Mouse (Mus musculus): Measurements from ENCODE around the gene Msantd1. TPM values are rescaled to one million over a fixed set of nuclear protein-coding genes. Genes with fewer than 3 reads are reported as not detected.
A peak's percentile ranks its signal among the peaks of the same experiment; 100 is the strongest.

Gene Msantd1
- polyA plus RNA-seq, 1 experiment from 2014 or later, result 2.3 TPM

DNA sequence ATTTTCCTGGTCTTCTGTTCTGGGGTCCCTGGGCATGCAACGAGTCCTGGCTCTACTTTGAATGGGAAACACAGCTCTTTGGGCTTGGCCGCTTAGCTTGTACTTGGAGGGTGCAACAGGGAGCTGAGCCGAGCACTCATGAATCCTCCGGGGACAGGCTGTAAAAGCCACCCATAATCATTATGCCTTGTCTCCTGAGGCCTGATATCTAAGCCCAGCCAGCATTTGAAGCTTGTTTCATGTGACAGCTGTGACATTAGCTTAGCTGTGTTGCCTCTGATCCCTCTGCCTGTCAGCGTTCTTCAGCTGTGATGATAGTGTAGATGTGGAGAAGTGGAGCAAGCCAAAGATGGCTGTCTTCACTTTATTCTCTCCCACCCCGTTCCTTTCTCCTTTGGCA is 46.7 kb downstream of the Msantd1 start:
- Histone ChIP-seq H3K4me3 (no peak overlapping the region), H3K4me2 (no peak overlapping the region), H3K27ac (replicated peaks) (peak overlapping the region; percentile 67), H3K9me3 (peaks cover 4% of the 10 kb centered on the region; the same call in 1 of the 2 replicates), H3K4me1 (replicated peaks) (peaks cover 71% of the 10 kb centered on the region), H3K9ac (no peak overlapping the region), H3K36me3 (peaks cover 13% of the 10 kb centered on the region), H3K27me3 (no peaks in the 10 kb centered on the region)
- WGBS, result 64% methylated on average over 6 of the region's 6 CpGs
- ATAC-seq (ENCODE audit: low read depth), result no peak

DNA sequence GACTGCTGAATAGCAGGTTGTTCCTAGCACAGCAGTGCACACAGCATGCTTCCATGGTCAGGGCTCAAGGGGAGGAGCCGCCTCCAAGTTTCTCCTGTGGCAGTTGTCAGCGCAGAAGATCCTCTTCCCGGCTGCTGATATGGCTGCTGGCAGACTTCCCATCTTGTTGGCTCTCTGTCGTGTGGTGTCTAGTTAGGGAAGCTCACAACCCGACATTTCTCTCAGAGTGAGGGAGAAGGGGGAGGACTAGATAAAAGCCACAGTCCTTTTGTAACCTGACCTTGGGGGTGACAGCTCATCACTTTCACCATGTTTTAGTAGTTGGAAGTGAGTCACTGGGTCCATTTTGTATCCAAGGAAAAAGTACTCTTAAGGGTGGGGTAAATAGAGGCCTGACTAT is 47.8 kb downstream of the Msantd1 start:
- Histone ChIP-seq H3K27me3 (no peaks in the 10 kb centered on the region), H3K4me3 (no peak overlapping the region), H3K4me2 (no peak overlapping the region), H3K4me1 (replicated peaks) (peaks cover 64% of the 10 kb centered on the region), H3K9me3 (peaks cover 4% of the 10 kb centered on the region; the same call in 1 of the 2 replicates), H3K9ac (no peak overlapping the region), H3K27ac (replicated peaks) (no peak overlapping the region), H3K36me3 (peaks cover 13% of the 10 kb centered on the region)
- ATAC-seq (ENCODE audit: low read depth), result no peak
- WGBS, result 66% methylated on average over 5 of the region's 5 CpGs

- WGBS, result 87% methylated on average over 7 of the region's 7 CpGs
- H3K36me3 ChIP-seq, result peaks cover 13% of the 10 kb centered on the region
- no peak overlapping the region for H3K4me2 ChIP-seq
- no peak overlapping the region for H3K9ac ChIP-seq
- H3K27me3 ChIP-seq, result no peaks in the 10 kb centered on the region
- H3K9me3 ChIP-seq, result peaks cover 4% of the 10 kb centered on the region; the same call in 1 of the 2 replicates
- no peak for ATAC-seq (ENCODE audit: low read depth)
- H3K4me1 ChIP-seq (replicated peaks), result peaks cover 59% of the 10 kb centered on the region
- no peak overlapping the region for H3K27ac ChIP-seq (replicated peaks)
- H3K4me3 ChIP-seq, result no peak overlapping the region
Measured at GRCm38 (mm10) chr5:34956151-34956550, 48.3 kb downstream of the Msantd1 start.

DNA sequence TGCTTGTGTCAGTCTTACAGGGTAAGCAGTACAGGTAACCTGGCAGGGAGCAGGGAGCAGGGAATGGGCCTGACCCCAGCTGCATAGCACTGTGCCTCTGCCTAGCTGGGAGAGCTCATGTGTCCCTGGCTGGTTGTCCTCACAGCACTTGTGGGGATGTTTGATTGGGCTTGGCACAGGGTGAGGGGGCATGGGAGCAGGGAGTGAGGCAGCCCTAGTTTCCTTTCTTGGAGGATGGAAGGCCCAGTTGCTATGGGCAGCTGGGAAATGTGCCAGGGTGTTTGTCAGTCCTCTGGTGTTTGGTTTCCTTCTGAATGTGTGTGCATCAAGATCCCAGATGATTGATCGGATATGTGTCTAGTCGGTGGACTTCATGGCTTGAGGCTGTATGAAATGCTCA is 49.2 kb downstream of the Msantd1 start:
- Histone ChIP-seq H3K36me3 (peaks cover 8% of the 10 kb centered on the region; the same call in 1 of the 2 replicates), H3K4me3 (no peak overlapping the region), H3K27me3 (no peaks in the 10 kb centered on the region), H3K9ac (no peak overlapping the region), H3K4me2 (no peak overlapping the region), H3K4me1 (replicated peaks) (peaks cover 55% of the 10 kb centered on the region), H3K27ac (replicated peaks) (peak overlapping the region; percentile 62), H3K9me3 (peaks cover 4% of the 10 kb centered on the region; the same call in 1 of the 2 replicates)
- ATAC-seq (ENCODE audit: low read depth), result peak; percentile 54
- 68% methylated on average over 2 of the region's 2 CpGs for WGBS

DNA sequence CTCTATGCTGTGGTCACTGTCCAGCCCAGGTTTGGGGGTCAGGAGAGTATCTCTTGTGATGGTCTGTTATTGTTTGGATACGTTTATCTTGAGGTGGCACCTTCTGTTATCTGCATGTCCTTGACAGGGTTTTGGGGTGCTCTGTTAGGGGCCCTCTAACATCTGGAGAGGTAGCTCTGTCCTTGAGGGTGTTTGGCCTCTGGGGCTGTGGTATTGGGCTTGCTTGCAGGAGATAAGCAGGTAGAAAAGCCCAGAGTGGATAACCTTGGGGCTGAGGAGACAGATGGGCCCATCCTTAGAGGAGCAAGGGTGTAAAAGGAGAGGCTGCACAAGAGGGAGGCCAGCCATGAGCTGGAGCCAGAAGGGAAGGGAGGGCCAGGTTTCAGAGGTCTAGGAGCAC is 52.2 kb downstream of the Msantd1 start:
- Histone ChIP-seq H3K27me3 (no peaks in the 10 kb centered on the region), H3K9ac (no peak overlapping the region), H3K4me2 (no peak overlapping the region), H3K36me3 (peaks cover 9% of the 10 kb centered on the region), H3K9me3 (no peaks in the 10 kb centered on the region), H3K4me3 (no peak overlapping the region), H3K4me1 (replicated peaks) (peaks cover 45% of the 10 kb centered on the region), H3K27ac (replicated peaks) (no peak overlapping the region)
- ATAC-seq (ENCODE audit: low read depth), result no peak
- 97% methylated on average over 1 of the region's 1 CpGs for WGBS

GRCm38 (mm10) chr5:34965531-34965930 is 57.7 kb downstream of the Msantd1 start:
- H3K9ac ChIP-seq, result no peak overlapping the region
- no peak overlapping the region for H3K27ac ChIP-seq (replicated peaks)
- 94% methylated on average over 12 of the region's 12 CpGs for WGBS
- peaks cover 44% of the 10 kb centered on the region for H3K36me3 ChIP-seq
- H3K27me3 ChIP-seq, result no peaks in the 10 kb centered on the region
- no peak overlapping the region for H3K4me2 ChIP-seq
- H3K4me3 ChIP-seq, result no peak overlapping the region
- H3K4me1 ChIP-seq (replicated peaks), result peaks cover 21% of the 10 kb centered on the region; the same call in 1 of the 2 replicates
- ATAC-seq (ENCODE audit: low read depth), result no peak
- H3K9me3 ChIP-seq, result no peaks in the 10 kb centered on the region

DNA sequence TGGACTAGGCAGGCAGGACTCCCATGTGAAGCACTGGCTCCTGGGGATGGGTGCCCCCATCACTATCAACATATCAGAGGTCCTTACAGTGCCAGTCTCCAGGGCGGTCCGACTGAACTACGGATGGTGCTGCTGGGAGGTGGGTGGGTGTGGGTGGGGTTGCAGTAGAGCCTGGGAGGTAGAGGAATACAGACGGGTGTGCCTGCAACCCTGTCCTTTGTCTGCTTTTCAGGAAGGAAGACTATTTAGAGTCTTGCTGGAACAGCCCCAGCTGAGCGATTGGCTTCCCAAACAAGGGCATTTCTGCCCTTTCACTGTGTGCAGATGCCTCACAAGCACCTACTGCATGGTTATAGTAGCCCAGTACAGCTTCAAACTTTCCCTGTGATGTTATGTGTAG is 60.6 kb downstream of the Msantd1 start:
- Histone ChIP-seq H3K36me3 (peaks cover 63% of the 10 kb centered on the region), H3K9ac (no peak overlapping the region), H3K4me1 (replicated peaks) (0 out of 2 replicates have a peak, but pooled peaks cover 11% of the 10 kb centered on the region), H3K27me3 (no peaks in the 10 kb centered on the region), H3K9me3 (no peaks in the 10 kb centered on the region), H3K4me2 (no peak overlapping the region), H3K27ac (replicated peaks) (no peak overlapping the region), H3K4me3 (no peak overlapping the region)
- WGBS, result 86% methylated on average over 5 of the region's 5 CpGs
- ATAC-seq (ENCODE audit: low read depth), result no peak

GRCm38 (mm10) chr5:34972471-34972870 is 64.7 kb downstream of the Msantd1 start:
- no peak overlapping the region for H3K27ac ChIP-seq (replicated peaks)
- H3K9me3 ChIP-seq, result no peaks in the 10 kb centered on the region
- no peak for ATAC-seq (ENCODE audit: low read depth)
- H3K36me3 ChIP-seq, result peaks cover 61% of the 10 kb centered on the region
- H3K4me3 ChIP-seq, result no peak overlapping the region
- WGBS, result 94% methylated on average over 3 of the region's 3 CpGs
- H3K4me2 ChIP-seq, result no peak overlapping the region
- H3K9ac ChIP-seq, result no peak overlapping the region
- 0 out of 2 replicates have a peak, but pooled peaks cover 12% of the 10 kb centered on the region for H3K4me1 ChIP-seq (replicated peaks)
- no peaks in the 10 kb centered on the region for H3K27me3 ChIP-seq

Other genes starting within 250 kb of the Msantd1 start
- gene Nop14, start 247.9 kb upstream of the Msantd1 start, polyA plus RNA-seq (2015; fragmentation: Nextera tagmentation; extraction: Ambion mirVana), result 21.7 and 22.8 TPM in 2 replicates
- gene Grk4, start 247.6 kb upstream of the Msantd1 start, polyA plus RNA-seq (2015; fragmentation: Nextera tagmentation; extraction: Ambion mirVana), result 1.6 and 2.5 TPM in 2 replicates
- 12.8 and 13.9 TPM in 2 replicates for gene Htt, start 146.3 kb upstream of the Msantd1 start, polyA plus RNA-seq (2015; fragmentation: Nextera tagmentation; extraction: Ambion mirVana)
- gene Rgs12, start 41.4 kb downstream of the Msantd1 start, polyA plus RNA-seq (2015; fragmentation: Nextera tagmentation; extraction: Ambion mirVana), result 42.7 and 44.7 TPM in 2 replicates
- gene Hgfac, start 133.5 kb downstream of the Msantd1 start, polyA plus RNA-seq (2015; fragmentation: Nextera tagmentation; extraction: Ambion mirVana), result 0.84 TPM in 1 of 2 replicates, not detected in the other
- 3.7 and 4.5 TPM in 2 replicates for gene Dok7, start 148.8 kb downstream of the Msantd1 start, polyA plus RNA-seq (2015; fragmentation: Nextera tagmentation; extraction: Ambion mirVana)
- 136 and 148 TPM in 2 replicates for gene Lrpap1, start 197.8 kb downstream of the Msantd1 start, polyA plus RNA-seq (2015; fragmentation: Nextera tagmentation; extraction: Ambion mirVana)